Mouse (Mus musculus): Measurements from ENCODE around the gene Traf3ip2.

- TF ChIP-seq CTCF (IDR thresholded peaks at IDR 0.05; ENCODE audit: low read depth, low read length) (no peak), POLR2A (IDR thresholded peaks at IDR 0.05; ENCODE audit: extremely low read depth, insufficient read depth, low read length) (no peak)
Measured at GRCm38 (mm10) chr10:39646629-39647019, 33.9 kb downstream of the Traf3ip2 start.
